Mouse (Mus musculus): ENCODE data around the gene Ascc1. TPM values are rescaled to one million over a fixed set of nuclear protein-coding genes. Genes with fewer than 3 reads are reported as not detected.
"Not testable (repeated sequence)": the region's sequence is repeated elsewhere in the genome, so short reads cannot be mapped to it uniquely, and the experiment has no call there.

Gene Ascc1
- total and polyA plus RNA-seq, 2 experiments from 2014 or later = 20.0 to 50.5 TPM

GRCm38 (mm10) chr10:59981792-59982191 is 20.8 kb upstream of the Ascc1 start:
- Histone ChIP-seq H3K36me3 (ENCODE audit: insufficient read depth) (no peaks in the 10 kb centered on the region; the same call in 1 of the 2 replicates), H3K27me3 (ENCODE audit: insufficient read depth, low read length) (no peaks in the 10 kb centered on the region), H3K4me1 (ENCODE audit: insufficient read depth) (peaks cover 8% of the 10 kb centered on the region; the same call in 1 of the 2 replicates), H3K4me2 (ENCODE audit: low read depth) (no peak overlapping the region), H3K27ac (ENCODE audit: low read depth, low read length) (no peak overlapping the region), H3K4me3 (ENCODE audit: low read depth, low read length) (no peak overlapping the region), H3K9ac (no peak overlapping the region), H3K9me3 (ENCODE audit: low read length) (no peaks in the 10 kb centered on the region)
- 93% methylated on average over 9 of the region's 9 CpGs for WGBS
- DNase-seq = no peak
- no peak for ATAC-seq
- no peak for TF ChIP-seq CTCF (IDR thresholded peaks at IDR 0.05; ENCODE audit: low read depth)

- no peak for ATAC-seq
- H3K36me3 ChIP-seq (ENCODE audit: insufficient read depth) = peaks cover 6% of the 10 kb centered on the region
- H3K9ac ChIP-seq = no peak overlapping the region
- H3K4me1 ChIP-seq (ENCODE audit: insufficient read depth) = peaks cover 8% of the 10 kb centered on the region; the same call in 1 of the 2 replicates
- H3K4me3 ChIP-seq (ENCODE audit: low read depth, low read length) = no peak overlapping the region
- no peaks in the 10 kb centered on the region for H3K27me3 ChIP-seq (ENCODE audit: insufficient read depth, low read length)
- TF ChIP-seq CTCF (IDR thresholded peaks at IDR 0.05; ENCODE audit: low read depth) = no peak
- H3K9me3 ChIP-seq (ENCODE audit: low read length) = no peaks in the 10 kb centered on the region
- 90% methylated on average over 12 of the region's 12 CpGs for WGBS
- H3K4me2 ChIP-seq (ENCODE audit: low read depth) = no peak overlapping the region
- no peak for DNase-seq
- H3K27ac ChIP-seq (ENCODE audit: low read depth, low read length) = no peak overlapping the region
Measured at GRCm38 (mm10) chr10:59982379-59982873, 20.2 kb upstream of the Ascc1 start.

GRCm38 (mm10) chr10:59988036-59988435 is 14.6 kb upstream of the Ascc1 start:
- Histone ChIP-seq H3K4me3 (ENCODE audit: low read depth, low read length) (no peak overlapping the region), H3K36me3 (ENCODE audit: insufficient read depth) (peaks cover 44% of the 10 kb centered on the region), H3K9me3 (ENCODE audit: low read length) (no peaks in the 10 kb centered on the region), H3K9ac (no peak overlapping the region), H3K27me3 (ENCODE audit: insufficient read depth, low read length) (no peaks in the 10 kb centered on the region), H3K27ac (ENCODE audit: low read depth, low read length) (no peak overlapping the region), H3K4me2 (ENCODE audit: low read depth) (no peak overlapping the region), H3K4me1 (ENCODE audit: insufficient read depth) (no peaks in the 10 kb centered on the region)
- DNase-seq = no peak
- TF ChIP-seq CTCF (IDR thresholded peaks at IDR 0.05; ENCODE audit: low read depth) = no peak
- no peak for ATAC-seq
- 82% methylated on average over 4 of the region's 4 CpGs for WGBS

- Histone ChIP-seq H3K27ac (ENCODE audit: low read depth, low read length) (no peak overlapping the region), H3K9ac (no peak overlapping the region), H3K4me3 (ENCODE audit: low read depth, low read length) (no peak overlapping the region), H3K27me3 (ENCODE audit: insufficient read depth, low read length) (no peaks in the 10 kb centered on the region), H3K4me1 (ENCODE audit: insufficient read depth) (no peaks in the 10 kb centered on the region), H3K9me3 (ENCODE audit: low read length) (no peaks in the 10 kb centered on the region), H3K4me2 (ENCODE audit: low read depth) (no peak overlapping the region), H3K36me3 (ENCODE audit: insufficient read depth) (peaks cover 49% of the 10 kb centered on the region)
- ATAC-seq (no peak), DNase-seq (no peak)
- no peak for TF ChIP-seq CTCF (IDR thresholded peaks at IDR 0.05; ENCODE audit: low read depth)
- WGBS = 96% methylated on average over 9 of the region's 9 CpGs
Measured at GRCm38 (mm10) chr10:59990393-59990792, 12.2 kb upstream of the Ascc1 start.

- 83% methylated on average over 9 of the region's 9 CpGs for WGBS
- Histone ChIP-seq H3K36me3 (ENCODE audit: insufficient read depth) (peaks cover 55% of the 10 kb centered on the region), H3K9ac (no peak overlapping the region), H3K9me3 (ENCODE audit: low read length) (no peaks in the 10 kb centered on the region), H3K4me2 (ENCODE audit: low read depth) (no peak overlapping the region), H3K27ac (ENCODE audit: low read depth, low read length) (no peak overlapping the region), H3K4me3 (ENCODE audit: low read depth, low read length) (no peak overlapping the region), H3K27me3 (ENCODE audit: insufficient read depth, low read length) (no peaks in the 10 kb centered on the region), H3K4me1 (ENCODE audit: insufficient read depth) (no peaks in the 10 kb centered on the region)
- ATAC-seq (no peak), DNase-seq (no peak)
- TF ChIP-seq CTCF (IDR thresholded peaks at IDR 0.05; ENCODE audit: low read depth) = no peak
Measured at GRCm38 (mm10) chr10:59991262-59991880, 11.2 kb upstream of the Ascc1 start.

- peaks cover 53% of the 10 kb centered on the region for H3K36me3 ChIP-seq (ENCODE audit: insufficient read depth)
- TF ChIP-seq CTCF (IDR thresholded peaks at IDR 0.05; ENCODE audit: low read depth) = no peak
- 95% methylated on average over 8 of the region's 8 CpGs for WGBS
Measured at GRCm38 (mm10) chr10:59992024-59992423, 10.6 kb upstream of the Ascc1 start.

GRCm38 (mm10) chr10:59993813-59994212 is 8.8 kb upstream of the Ascc1 start:
- H3K36me3 ChIP-seq (ENCODE audit: insufficient read depth) = peaks cover 37% of the 10 kb centered on the region
- not testable (repeated sequence) for H3K27ac ChIP-seq (ENCODE audit: low read depth, low read length); H3K4me3 ChIP-seq (ENCODE audit: low read depth, low read length); H3K27me3 ChIP-seq (ENCODE audit: insufficient read depth, low read length); ATAC-seq; H3K9ac ChIP-seq; H3K4me2 ChIP-seq (ENCODE audit: low read depth); DNase-seq; H3K9me3 ChIP-seq (ENCODE audit: low read length); H3K4me1 ChIP-seq (ENCODE audit: insufficient read depth)
- WGBS = 91% methylated on average over 2 of the region's 3 CpGs

More at GRCm38 (mm10) chr10:59992024-59992423, 10.6 kb upstream of the Ascc1 start:
- H3K27ac ChIP-seq (ENCODE audit: low read depth, low read length) = no peak overlapping the region
- H3K4me1 ChIP-seq (ENCODE audit: insufficient read depth) = no peaks in the 10 kb centered on the region
- no peak overlapping the region for H3K4me2 ChIP-seq (ENCODE audit: low read depth)
- no peak overlapping the region for H3K9ac ChIP-seq
- DNase-seq (no peak), ATAC-seq (no peak)
- H3K4me3 ChIP-seq (ENCODE audit: low read depth, low read length) = no peak overlapping the region
- no peaks in the 10 kb centered on the region for H3K27me3 ChIP-seq (ENCODE audit: insufficient read depth, low read length)
- no peaks in the 10 kb centered on the region for H3K9me3 ChIP-seq (ENCODE audit: low read length)
